Mouse (Mus musculus): ENCODE measurements at regions not wholly inside any gene's neighbourhood (a gene's known extent, or its start where the extent isn't known, plus 50 kb on each side); places are given as distances from the start of the nearest gene placed in this dataset.
A peak's percentile ranks its signal among the peaks of the same experiment; 100 is the strongest.

GRCm38 (mm10) chr17:62546286-62546685, 334.8 kb downstream of the Efna5 start:
- DNase-seq (ENCODE audit: low read depth, low spot score), result no peak

GRCm38 (mm10) chr17:62545330-62545729, 335.8 kb downstream of the Efna5 start:
- DNase-seq (ENCODE audit: low read depth, low spot score), result no peak

- DNase-seq (ENCODE audit: low read depth, low spot score), result no peak
Observed at GRCm38 (mm10) chr17:62543056-62543975, 337.8 kb downstream of the Efna5 start.

- DNase-seq (ENCODE audit: low read depth, low spot score), result no peak
Observed at GRCm38 (mm10) chr17:62529911-62530310, 351.2 kb downstream of the Efna5 start.

- no peak for DNase-seq (ENCODE audit: low read depth, low spot score)
Observed at GRCm38 (mm10) chr17:62527556-62527955, 353.6 kb downstream of the Efna5 start.

- no peak for DNase-seq (ENCODE audit: low read depth, low spot score)
Observed at GRCm38 (mm10) chr17:62513635-62514034, 367.5 kb downstream of the Efna5 start.

- DNase-seq (ENCODE audit: low read depth, low spot score), result no peak
Observed at GRCm38 (mm10) chr17:62510184-62510583, 370.9 kb downstream of the Efna5 start.

GRCm38 (mm10) chr17:62507766-62508485, 373.2 kb downstream of the Efna5 start:
- no peak for DNase-seq (ENCODE audit: low read depth, low spot score)

GRCm38 (mm10) chr17:62504691-62505090, 376.4 kb downstream of the Efna5 start:
- no peak for DNase-seq (ENCODE audit: low read depth, low spot score)

- DNase-seq (ENCODE audit: low read depth, low spot score), result no peak
Observed at GRCm38 (mm10) chr17:62470739-62471138, 410.4 kb downstream of the Efna5 start.

- no peak for DNase-seq (ENCODE audit: low read depth, low spot score)
Observed at GRCm38 (mm10) chr17:62469367-62469766, 411.8 kb downstream of the Efna5 start.

GRCm38 (mm10) chr17:62468859-62469258, 412.3 kb downstream of the Efna5 start:
- no peak for DNase-seq (ENCODE audit: low read depth, low spot score)

GRCm38 (mm10) chr17:62467072-62467471, 414.0 kb downstream of the Efna5 start:
- no peak for DNase-seq (ENCODE audit: low read depth, low spot score)

- no peak for DNase-seq (ENCODE audit: low read depth, low spot score)
Observed at GRCm38 (mm10) chr17:62464994-62465393, 416.1 kb downstream of the Efna5 start.

- no peak for DNase-seq (ENCODE audit: low read depth, low spot score)
Observed at GRCm38 (mm10) chr17:62464228-62464627, 416.9 kb downstream of the Efna5 start.

- DNase-seq (ENCODE audit: low read depth, low spot score), result no peak
Observed at GRCm38 (mm10) chr17:62461304-62462245, 419.5 kb downstream of the Efna5 start.

GRCm38 (mm10) chr17:62458964-62459363, 422.2 kb downstream of the Efna5 start:
- DNase-seq (ENCODE audit: low read depth, low spot score), result peak; percentile 73

GRCm38 (mm10) chr17:62438045-62438444, 443.1 kb downstream of the Efna5 start:
- DNase-seq (ENCODE audit: low read depth, low spot score), result no peak

GRCm38 (mm10) chr17:62436044-62436443, 445.1 kb downstream of the Efna5 start:
- no peak for DNase-seq (ENCODE audit: low read depth, low spot score)

GRCm38 (mm10) chr17:62423476-62424385, 457.4 kb downstream of the Efna5 start:
- no peak for DNase-seq (ENCODE audit: low read depth, low spot score)
